In the genomic region with DNA sequence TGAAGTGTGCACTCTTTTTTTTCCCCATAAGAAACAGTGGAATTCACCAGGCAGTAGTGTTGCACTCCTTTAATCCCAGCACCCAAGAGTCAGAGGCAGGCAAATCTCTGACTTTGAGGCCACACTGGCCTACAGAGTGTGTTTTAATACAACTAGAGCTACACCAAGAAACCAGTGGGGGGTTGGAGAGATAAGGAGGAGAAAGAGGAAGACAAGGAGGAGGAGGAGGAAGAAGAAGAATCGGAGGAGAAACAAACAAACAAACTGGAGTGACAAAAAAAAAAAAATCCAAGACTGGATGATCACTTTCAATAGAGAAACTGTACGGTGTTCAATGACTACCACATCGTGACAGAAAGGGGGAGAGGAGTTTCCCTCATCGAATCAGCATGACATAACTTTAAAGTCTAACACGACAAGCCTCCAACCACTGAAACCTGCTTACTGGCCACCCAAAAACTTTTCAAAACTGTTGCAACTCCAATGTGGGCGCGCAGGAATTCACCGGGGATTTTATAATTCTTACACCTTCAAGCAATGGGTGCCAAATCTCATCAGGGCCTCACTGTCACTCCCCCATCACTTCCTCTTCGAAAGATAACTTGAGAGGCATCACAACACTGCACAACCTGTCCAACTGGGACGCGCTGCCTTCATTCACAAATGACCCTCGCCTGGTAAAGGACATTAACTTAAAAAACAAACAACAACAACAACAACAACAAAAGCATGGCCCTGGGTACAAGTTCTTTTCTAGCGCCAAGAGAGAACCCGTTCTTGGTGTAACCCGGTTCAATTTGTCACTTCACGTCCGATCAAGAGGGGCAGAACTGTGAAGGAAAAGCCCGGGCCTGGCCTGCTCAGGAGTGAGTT, we compare ENCODE assay signal across 8 mouse cellular contexts. TPM values are rescaled to one million over a fixed set of nuclear protein-coding genes. Genes with fewer than 3 reads are reported as not detected.
DNase-seq lines count a peak whose midpoint lies in the region; ATAC-seq and TF ChIP-seq lines count a peak whose summit lies in the region.

No protein-coding gene starts in this region.

- peak overlapping the region; percentile 92 for H3K27ac ChIP-seq in lung, postnatal 0 days (ENCODE audit: low read length)
- H3K27ac ChIP-seq in neural tube, embryonic 14.5 days (ENCODE audit: low read depth, low read length) = peak overlapping the region; percentile 93

- peaks cover 15% of the 10 kb centered on the region; the same call in 1 of the 2 replicates for H3K4me1 ChIP-seq in lung, postnatal 0 days (ENCODE audit: insufficient read depth, low read depth, low read length)
- peaks cover 26% of the 10 kb centered on the region for H3K4me1 ChIP-seq in neural tube, embryonic 14.5 days (ENCODE audit: control insufficient read depth, insufficient read depth, low read length)

- no peaks in the 10 kb centered on the region for H3K36me3 ChIP-seq in lung, postnatal 0 days (ENCODE audit: insufficient read depth, low read length)
- no peaks in the 10 kb centered on the region for H3K36me3 ChIP-seq in neural tube, embryonic 14.5 days (ENCODE audit: control insufficient read depth, insufficient read depth, low read length)

- WGBS in lung, postnatal 0 days = 3% methylated on average over 18 of the region's 18 CpGs
- WGBS in neural tube, embryonic 14.5 days = 8% methylated on average over 18 of the region's 18 CpGs

- no peaks in the 10 kb centered on the region for H3K9me3 ChIP-seq in lung, postnatal 0 days (ENCODE audit: low read length)
- no peaks in the 10 kb centered on the region for H3K9me3 ChIP-seq in neural tube, embryonic 14.5 days (ENCODE audit: control insufficient read depth, low read length)

- peak overlapping the region; percentile 88 for H3K9ac ChIP-seq in lung, postnatal 0 days (replicated peaks; ENCODE audit: low read depth)
- H3K9ac ChIP-seq in neural tube, embryonic 14.5 days (replicated peaks; ENCODE audit: low read depth, low read length) = peak overlapping the region; percentile 92

- TF ChIP-seq CTCF in lung, postnatal 0 days (IDR thresholded peaks at IDR 0.05) = no peak

- ATAC-seq in lung, postnatal 0 days = no peak
- ATAC-seq in hematopoietic stem cell, adult 5-6 weeks (replicated peaks in 1 of 2; ENCODE audit: insufficient read depth in 1 of 2, low FRiP score in 2 of 2, low TSS enrichment in 1 of 2, low read depth in 1 of 2, poor library complexity in 2 of 2, severe bottlenecking in 2 of 2) = peak; percentile 9 to 22; a peak in 2 of 4 replicates
- no peak for ATAC-seq in neural tube, embryonic 14.5 days (ENCODE audit: low read depth)

- peak overlapping the region; percentile 74 for H3K4me2 ChIP-seq in lung, postnatal 0 days (replicated peaks; ENCODE audit: low read depth, low read length)
- peak overlapping the region; percentile 83 for H3K4me2 ChIP-seq in neural tube, embryonic 14.5 days (ENCODE audit: low read depth, low read length)

- peak; percentile 26 for DNase-seq in lung, postnatal 0 days (ENCODE audit: low spot score)
- DNase-seq in lung, adult 18-20 months = no peak
- DNase-seq in brain, adult 2 months (ENCODE audit: low read depth, low spot score) = peak; percentile 12
- peak; percentile 33 for DNase-seq in liver
- DNase-seq in layer of hippocampus, postnatal 10 days (ENCODE audit: low spot score in 2 of 2) = no peak
- no peak for DNase-seq in urinary bladder, postnatal 25 days (ENCODE audit: low spot score)

- peak overlapping the region; percentile 84 for H3K4me3 ChIP-seq in lung, postnatal 0 days (ENCODE audit: low read depth, low read length)
- peak overlapping the region; percentile 82 for H3K4me3 ChIP-seq in neural tube, embryonic 14.5 days (ENCODE audit: low read depth, low read length)

- H3K27me3 ChIP-seq in lung, postnatal 0 days (replicated peaks; ENCODE audit: insufficient read depth, low read length) = no peaks in the 10 kb centered on the region
- no peaks in the 10 kb centered on the region for H3K27me3 ChIP-seq in neural tube, embryonic 14.5 days (ENCODE audit: control insufficient read depth, insufficient read depth, low read length)

- no peak for TF ChIP-seq EP300 in lung, postnatal 0 days (IDR thresholded peaks at IDR 0.05)

RNA-seq across cellular contexts. Expression of gene Dennd5a, which starts 1.2 kb away (rescaled TPM):
- polyA plus RNA-seq in lung, postnatal 0 days (2015; fragmentation: Nextera tagmentation; extraction: Ambion mirVana) = 36.4 and 40.1 TPM in 2 replicates
- 90.5 and 124 TPM in 2 replicates for total RNA-seq in hematopoietic stem cell, adult 5-6 weeks (2017)
- polyA plus RNA-seq in neural tube, embryonic 14.5 days (2014; fragmentation: Nextera tagmentation; extraction: Ambion mirVana) = 56.9 and 63.5 TPM in 2 replicates
- total RNA-seq in layer of hippocampus, postnatal 10 days (2021) = 100 to 1,000 TPM; 139 to 164 TPM

RNA-seq across cellular contexts. Expression of gene Tmem41b, which starts 27.6 kb away (rescaled TPM):
- 71.9 and 75.3 TPM in 2 replicates for polyA plus RNA-seq in lung, postnatal 0 days (2015; fragmentation: Nextera tagmentation; extraction: Ambion mirVana)
- 37.3 and 39.4 TPM in 2 replicates for total RNA-seq in hematopoietic stem cell, adult 5-6 weeks (2017)
- 73.8 TPM in 2 replicates for polyA plus RNA-seq in neural tube, embryonic 14.5 days (2014; fragmentation: Nextera tagmentation; extraction: Ambion mirVana)
- 10 to 100 TPM; 52.4 to 61.5 TPM for total RNA-seq in layer of hippocampus, postnatal 10 days (2021)

RNA-seq across cellular contexts. Expression of gene Ipo7, which starts 59.0 kb away (rescaled TPM):
- polyA plus RNA-seq in lung, postnatal 0 days (2015; fragmentation: Nextera tagmentation; extraction: Ambion mirVana) = 12.7 and 15.3 TPM in 2 replicates
- total RNA-seq in hematopoietic stem cell, adult 5-6 weeks (2017) = 205 and 310 TPM in 2 replicates
- 19.1 and 25.9 TPM in 2 replicates for polyA plus RNA-seq in neural tube, embryonic 14.5 days (2014; fragmentation: Nextera tagmentation; extraction: Ambion mirVana)
- total RNA-seq in layer of hippocampus, postnatal 10 days (2021) = 10 to 100 TPM; 89.6 to 89.8 TPM

Comparison
In these comparisons a context has a peak if more than half of its experiments do, and no peak if none do; other contexts are left out.
1. DNase-seq: peak in lung, postnatal 0 days (single experiment), brain, adult 2 months (single experiment) and liver (single experiment); none in lung, adult 18-20 months (0 of 2), layer of hippocampus, postnatal 10 days (0 of 2) and urinary bladder, postnatal 25 days (single experiment).
2. ATAC-seq: peak in hematopoietic stem cell, adult 5-6 weeks (2 of 2); none in lung, postnatal 0 days (single experiment) and neural tube, embryonic 14.5 days (single experiment).